Mouse (Mus musculus) kidney, postnatal 25 days (tissue): ENCODE data around the gene Gm13057.
"Not testable (repeated sequence)": the region's sequence is repeated elsewhere in the genome, so short reads cannot be mapped to it uniquely, and the experiment has no call there.

ENCODE experiments used
- DNase-seq, 2 experiments: peaks; one replicate each; pipeline ENCODE4 v3.0.0; 2021; ENCODE audit warnings: mixed read lengths in 2 of 2

The Gm13057 gene

DNA sequence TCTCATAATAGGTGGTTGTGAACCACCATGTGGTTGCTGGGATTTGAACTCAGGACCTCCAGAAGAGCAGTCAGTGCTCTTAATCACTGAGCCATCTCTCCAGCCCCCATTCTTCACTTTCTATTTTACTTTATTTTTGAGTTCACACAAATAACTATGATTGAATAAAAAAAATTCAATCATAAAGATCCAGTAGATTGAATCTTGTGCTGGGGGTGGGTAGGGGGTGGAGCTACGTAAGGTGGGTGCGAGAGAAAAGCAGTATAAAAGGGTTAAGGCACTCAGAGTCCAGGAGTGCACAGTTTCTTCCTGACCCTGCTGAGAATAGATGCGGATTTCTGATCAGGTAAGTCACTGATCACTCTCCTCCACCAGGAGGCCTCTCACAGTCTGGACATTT is at the start of gene Gm13057, which contains the start of gene BC080695:
TSS of gene Gm13057 (plus strand) at position 310 of the 400 bp plus-strand sequence.
TSS of gene BC080695 (plus strand) at position 301 of the 400 bp plus-strand sequence.
- DNase-seq, result not testable (repeated sequence)

DNA sequence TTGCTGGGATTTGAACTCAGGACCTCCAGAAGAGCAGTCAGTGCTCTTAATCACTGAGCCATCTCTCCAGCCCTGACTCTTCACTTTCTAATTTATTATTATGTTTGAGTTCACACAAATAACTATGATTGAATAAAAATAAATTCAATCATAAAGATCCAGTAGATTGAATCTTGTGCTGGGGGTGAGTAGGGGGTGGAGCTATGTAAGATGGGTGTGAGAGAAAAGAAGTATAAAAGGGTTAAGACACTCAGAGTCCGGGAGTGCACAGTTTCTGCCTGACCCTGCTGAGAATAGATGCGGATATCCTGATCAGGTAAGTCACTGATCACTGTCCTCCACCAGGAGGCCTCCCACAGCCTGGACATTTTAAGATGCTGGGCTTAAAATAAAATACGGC is 40.5 kb upstream of the Gm13057 start, which contains the start of gene Gm13043:
TSS of gene Gm13043 (plus strand) at position 301 of the 400 bp plus-strand sequence.
- DNase-seq, result no peak

- not testable (repeated sequence) for DNase-seq
Measured at GRCm38 (mm10) chr4:143535654-143536053, 15.9 kb upstream of the Gm13057 start, which contains the start of gene Gm13040. Gm13040 (plus strand) TSS chr4:143535954.
